Mouse (Mus musculus): ENCODE data around the gene Serinc2.

Gene Serinc2

GRCm38 (mm10) chr4:130296243-130296965, 17.4 kb upstream of the Serinc2 start:
- no peak for DNase-seq

GRCm38 (mm10) chr4:130295047-130295745, 16.2 kb upstream of the Serinc2 start:
- peak; percentile 8 to 54 for DNase-seq

GRCm38 (mm10) chr4:130294513-130294912, 15.5 kb upstream of the Serinc2 start:
- no peak for DNase-seq

GRCm38 (mm10) chr4:130292271-130292670, 13.3 kb upstream of the Serinc2 start:
- DNase-seq, result peak; percentile 79 to 92

- DNase-seq, result no peak
Observed at GRCm38 (mm10) chr4:130289824-130290223, 10.8 kb upstream of the Serinc2 start.

GRCm38 (mm10) chr4:130286531-130286930, 7.5 kb upstream of the Serinc2 start:
- no peak for DNase-seq

GRCm38 (mm10) chr4:130283826-130284225, 4.8 kb upstream of the Serinc2 start:
- no peak for DNase-seq

- DNase-seq, result no peak
Observed at GRCm38 (mm10) chr4:130282856-130283255, 3.9 kb upstream of the Serinc2 start.

GRCm38 (mm10) chr4:130276573-130277176, 2.3 kb downstream of the Serinc2 start:
- DNase-seq, result no peak

GRCm38 (mm10) chr4:130275823-130276105, 3.2 kb downstream of the Serinc2 start:
- no peak for DNase-seq

- DNase-seq, result peak; percentile 34 to 77
Observed at GRCm38 (mm10) chr4:130275016-130275822, 3.8 kb downstream of the Serinc2 start.

- DNase-seq, result no peak
Observed at GRCm38 (mm10) chr4:130274346-130275015, 4.5 kb downstream of the Serinc2 start.

GRCm38 (mm10) chr4:130273698-130274345, 5.2 kb downstream of the Serinc2 start:
- no peak for DNase-seq

GRCm38 (mm10) chr4:130270611-130271347, 8.2 kb downstream of the Serinc2 start:
- no peak for DNase-seq

- no peak for DNase-seq
Observed at GRCm38 (mm10) chr4:130270089-130270488, 8.9 kb downstream of the Serinc2 start.

GRCm38 (mm10) chr4:130268736-130269135, 10.3 kb downstream of the Serinc2 start:
- no peak for DNase-seq

- peak; percentile 79 to 83 for DNase-seq
Observed at GRCm38 (mm10) chr4:130267069-130267468, 11.9 kb downstream of the Serinc2 start.

GRCm38 (mm10) chr4:130266601-130267000, 12.4 kb downstream of the Serinc2 start:
- peak in 1 of 2 experiments; percentile 21 for DNase-seq

GRCm38 (mm10) chr4:130264698-130265349, 14.2 kb downstream of the Serinc2 start:
- peak; percentile 58 to 84 for DNase-seq

GRCm38 (mm10) chr4:130264131-130264530, 14.9 kb downstream of the Serinc2 start:
- no peak for DNase-seq

- DNase-seq, result peak; percentile 13 to 22
Observed at GRCm38 (mm10) chr4:130260406-130260805, 18.6 kb downstream of the Serinc2 start.

All from kidney, postnatal 36 days (tissue).